Mouse (Mus musculus) liver, embryonic 16.5 days (tissue): ENCODE measurements around the gene Palld. TPM values are rescaled to one million over a fixed set of nuclear protein-coding genes. Genes with fewer than 3 reads are reported as not detected.
A peak's percentile ranks its signal among the peaks of the same experiment; 100 is the strongest.

ENCODE experiments used
- ATAC-seq: fragments of 200-750 bp; cut with Nextera tagmentation; 2 replicates; pipeline ENCODE4 v1.8.0; 2017; ENCODE audit warnings: low read depth, mild to moderate bottlenecking, moderate number of reproducible peaks, moderate library complexity
- H3K27ac ChIP-seq: fragments of 300-500 bp; sonication (generic); 2 replicates; pipeline ENCODE4 v1.5.1; 2014; ENCODE audit warnings: mild to moderate bottlenecking, low read length
- H3K27me3 ChIP-seq: fragments of 300-500 bp; sonication (generic); 2 replicates; pipeline ENCODE4 v1.6.1; 2014; ENCODE audit warnings: low read depth, low read length, mixed read lengths; ENCODE audit not compliant: control insufficient read depth, insufficient read depth
- H3K36me3 ChIP-seq: fragments of 300-500 bp; sonication (generic); 2 replicates; pipeline ENCODE4 v1.6.1; 2014; ENCODE audit warnings: mild to moderate bottlenecking; ENCODE audit not compliant: control insufficient read depth, insufficient read depth
- H3K4me1 ChIP-seq: fragments of 300-500 bp; sonication (generic); 2 replicates; pipeline ENCODE4 v1.6.1; 2014; ENCODE audit warnings: low read depth, low read length, mixed read lengths; ENCODE audit not compliant: control insufficient read depth
- H3K4me2 ChIP-seq: fragments of 300-500 bp; sonication (generic); 2 replicates; pipeline ENCODE4 v1.6.1; 2014; ENCODE audit warnings: low read depth, low read length, mixed read lengths
- H3K4me3 ChIP-seq: fragments of 300-500 bp; sonication (generic); 2 replicates; pipeline ENCODE4 v1.5.1; 2014; ENCODE audit warnings: low read depth, mild to moderate bottlenecking, low read length
- H3K9ac ChIP-seq: fragments of 300-500 bp; sonication (generic); 2 replicates; pipeline ENCODE4 v1.6.1; 2014; ENCODE audit warnings: low read depth, low read length
- H3K9me3 ChIP-seq: fragments of 300-500 bp; sonication (generic); replicated peaks from 2 replicates; pipeline ENCODE4 v1.6.1; 2016; ENCODE audit warnings: low read length; ENCODE audit not compliant: control insufficient read depth
- WGBS: fragments of 180-500 bp; shearing (Covaris S2); extraction: QIAGEN DNeasy Blood & Tissue Kit; methylation state at CpG from one replicate; pipeline ENCODE4 v1.1.7; 2014; ENCODE audit not compliant: insufficient replicate concordance; 5-methylcytosine and 5-hydroxymethylcytosine counted together
- polyA plus RNA-seq: library from polyadenylated mRNA; unstranded; fragments of >200 nt; fragmentation: Nextera tagmentation; extraction: Ambion mirVana; gene quantifications from 2 replicates; pipeline ENCODE4 v1.2.1, GENCODE M21; 2015

Gene Palld
- polyA plus RNA-seq, 1 experiment from 2014 or later, result 7.3 TPM

- Histone ChIP-seq H3K9ac (no peak overlapping the region), H3K27me3 (no peaks in the 10 kb centered on the region), H3K9me3 (no peaks in the 10 kb centered on the region), H3K27ac (no peak overlapping the region), H3K4me2 (no peak overlapping the region), H3K36me3 (peaks cover 2% of the 10 kb centered on the region; the same call in 1 of the 2 replicates), H3K4me1 (no peaks in the 10 kb centered on the region), H3K4me3 (no peak overlapping the region)
- no peak for ATAC-seq
- WGBS, result 64% methylated on average over 8 of the region's 8 CpGs
Observed at GRCm38 (mm10) chr8:61516745-61517501, 385.6 kb downstream of the Palld start.

- H3K4me3 ChIP-seq, result no peak overlapping the region
- ATAC-seq, result no peak
- H3K4me1 ChIP-seq, result no peaks in the 10 kb centered on the region
- H3K27ac ChIP-seq, result no peak overlapping the region
- H3K36me3 ChIP-seq, result peaks cover 2% of the 10 kb centered on the region; the same call in 1 of the 2 replicates
- H3K9ac ChIP-seq, result no peak overlapping the region
- 55% methylated on average over 25 of the region's 25 CpGs for WGBS
- H3K27me3 ChIP-seq, result no peaks in the 10 kb centered on the region
- H3K9me3 ChIP-seq, result no peaks in the 10 kb centered on the region
- no peak overlapping the region for H3K4me2 ChIP-seq
Observed at GRCm38 (mm10) chr8:61515931-61516744, 386.4 kb downstream of the Palld start.

GRCm38 (mm10) chr8:61515110-61515930 is 387.2 kb downstream of the Palld start:
- ATAC-seq, result no peak
- H3K36me3 ChIP-seq, result peaks cover 2% of the 10 kb centered on the region; the same call in 1 of the 2 replicates
- no peaks in the 10 kb centered on the region for H3K4me1 ChIP-seq
- 77% methylated on average over 24 of the region's 24 CpGs for WGBS
- no peak overlapping the region for H3K27ac ChIP-seq
- no peak overlapping the region for H3K4me2 ChIP-seq
- H3K9ac ChIP-seq, result no peak overlapping the region
- no peaks in the 10 kb centered on the region for H3K27me3 ChIP-seq
- no peaks in the 10 kb centered on the region for H3K9me3 ChIP-seq
- H3K4me3 ChIP-seq, result no peak overlapping the region

GRCm38 (mm10) chr8:61502277-61502676 is 400.2 kb downstream of the Palld start:
- no peaks in the 10 kb centered on the region; the same call in 1 of the 2 replicates for H3K4me1 ChIP-seq
- H3K4me3 ChIP-seq, result no peak overlapping the region
- no peak for ATAC-seq
- H3K4me2 ChIP-seq, result no peak overlapping the region
- no peaks in the 10 kb centered on the region for H3K27me3 ChIP-seq
- no peaks in the 10 kb centered on the region; the same call in 1 of the 2 replicates for H3K36me3 ChIP-seq
- H3K9ac ChIP-seq, result no peak overlapping the region
- H3K9me3 ChIP-seq, result no peaks in the 10 kb centered on the region
- no peak overlapping the region for H3K27ac ChIP-seq

- peak; percentile 74 for ATAC-seq
- H3K27me3 ChIP-seq, result no peaks in the 10 kb centered on the region
- no peaks in the 10 kb centered on the region; the same call in 1 of the 2 replicates for H3K36me3 ChIP-seq
- peak overlapping the region; percentile 33; the same call in 1 of the 2 replicates for H3K27ac ChIP-seq
- no peaks in the 10 kb centered on the region for H3K9me3 ChIP-seq
- no peak overlapping the region for H3K9ac ChIP-seq
- no peaks in the 10 kb centered on the region; the same call in 1 of the 2 replicates for H3K4me1 ChIP-seq
- WGBS, result 42% methylated on average over 3 of the region's 3 CpGs
- no peak overlapping the region for H3K4me3 ChIP-seq
- no peak overlapping the region for H3K4me2 ChIP-seq
Observed at GRCm38 (mm10) chr8:61500914-61501313, 401.6 kb downstream of the Palld start.

GRCm38 (mm10) chr8:61499035-61499434 is 403.5 kb downstream of the Palld start:
- no peaks in the 10 kb centered on the region for H3K9me3 ChIP-seq
- no peak overlapping the region for H3K4me3 ChIP-seq
- no peaks in the 10 kb centered on the region; the same call in 1 of the 2 replicates for H3K4me1 ChIP-seq
- 66% methylated on average over 4 of the region's 4 CpGs for WGBS
- H3K27me3 ChIP-seq, result no peaks in the 10 kb centered on the region
- no peak for ATAC-seq
- no peak overlapping the region for H3K27ac ChIP-seq
- no peaks in the 10 kb centered on the region; the same call in 1 of the 2 replicates for H3K36me3 ChIP-seq
- H3K9ac ChIP-seq, result no peak overlapping the region
- no peak overlapping the region for H3K4me2 ChIP-seq

- no peaks in the 10 kb centered on the region for H3K27me3 ChIP-seq
- ATAC-seq, result no peak
- WGBS, result 64% methylated on average over 4 of the region's 4 CpGs
- H3K4me3 ChIP-seq, result no peak overlapping the region
- H3K4me2 ChIP-seq, result no peak overlapping the region
- H3K36me3 ChIP-seq, result no peaks in the 10 kb centered on the region
- H3K9ac ChIP-seq, result no peak overlapping the region
- H3K9me3 ChIP-seq, result no peaks in the 10 kb centered on the region
- H3K4me1 ChIP-seq, result no peaks in the 10 kb centered on the region; the same call in 1 of the 2 replicates
- no peak overlapping the region for H3K27ac ChIP-seq
Observed at GRCm38 (mm10) chr8:61497110-61497509, 405.4 kb downstream of the Palld start.

- WGBS, result 84% methylated on average over 8 of the region's 8 CpGs
- H3K9me3 ChIP-seq, result no peaks in the 10 kb centered on the region
- H3K4me3 ChIP-seq, result peak overlapping the region; percentile 65
- peak overlapping the region; percentile 68 for H3K4me2 ChIP-seq
- no peak for ATAC-seq
- H3K27me3 ChIP-seq, result no peaks in the 10 kb centered on the region
- peaks cover 4% of the 10 kb centered on the region; the same call in 1 of the 2 replicates for H3K4me1 ChIP-seq
- H3K27ac ChIP-seq, result no peak overlapping the region
- no peaks in the 10 kb centered on the region for H3K36me3 ChIP-seq
- H3K9ac ChIP-seq, result no peak overlapping the region
Observed at GRCm38 (mm10) chr8:61488631-61489030, 413.9 kb downstream of the Palld start.
